Mouse (Mus musculus): ENCODE measurements around the gene Arhgap5. TPM values are rescaled to one million over a fixed set of nuclear protein-coding genes. Genes with fewer than 3 reads are reported as not detected.
"Not testable (repeated sequence)": the region's sequence is repeated elsewhere in the genome, so short reads cannot be mapped to it uniquely, and the experiment has no call there.

The Arhgap5 gene
- total RNA-seq, 2 experiments from 2014 or later, result 78.7 to 88.7 TPM

DNA sequence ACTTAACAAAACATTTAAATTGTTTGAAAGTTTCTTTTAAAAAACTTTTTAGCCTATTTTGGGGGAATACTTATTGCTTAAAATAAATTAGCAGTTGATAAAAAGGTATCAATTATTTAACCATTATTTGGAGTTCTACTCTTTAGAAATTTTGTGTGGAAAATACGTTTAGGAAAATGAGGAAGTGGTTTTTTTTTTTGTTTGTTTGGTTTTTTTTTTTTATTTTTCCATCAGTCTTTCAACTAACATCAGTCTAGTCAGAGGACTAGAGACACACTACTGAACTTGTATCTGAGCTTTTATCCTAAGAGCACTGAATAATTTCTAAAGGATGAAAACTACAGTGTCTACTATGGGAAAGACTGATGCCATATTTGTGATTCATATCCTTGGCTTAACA is 21.7 kb downstream of the Arhgap5 start:
- DNase-seq, result no peak
- intact Hi-C loops (cut with DNase I), result no loop called here

DNA sequence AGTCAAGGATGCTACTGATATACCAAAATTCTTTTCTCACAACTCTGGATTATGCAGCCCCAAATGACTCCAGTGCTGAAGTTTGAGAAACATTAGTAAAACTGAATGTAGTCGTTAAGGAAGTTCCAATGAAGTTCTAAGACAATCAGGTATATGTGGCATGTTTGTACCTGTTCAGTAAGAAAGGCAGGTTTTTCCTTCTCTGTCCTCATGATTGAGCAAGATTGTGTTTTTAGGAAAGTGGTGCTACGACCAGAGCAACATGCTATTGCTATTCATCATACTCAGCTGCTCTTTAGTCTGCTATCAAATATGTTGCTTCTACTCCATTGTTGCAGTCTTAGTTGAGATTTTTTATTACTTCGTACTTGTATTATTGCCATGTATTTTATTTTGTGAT is 26.0 kb downstream of the Arhgap5 start:
- intact Hi-C loops (cut with DNase I), result no loop called here
- no peak for DNase-seq

DNA sequence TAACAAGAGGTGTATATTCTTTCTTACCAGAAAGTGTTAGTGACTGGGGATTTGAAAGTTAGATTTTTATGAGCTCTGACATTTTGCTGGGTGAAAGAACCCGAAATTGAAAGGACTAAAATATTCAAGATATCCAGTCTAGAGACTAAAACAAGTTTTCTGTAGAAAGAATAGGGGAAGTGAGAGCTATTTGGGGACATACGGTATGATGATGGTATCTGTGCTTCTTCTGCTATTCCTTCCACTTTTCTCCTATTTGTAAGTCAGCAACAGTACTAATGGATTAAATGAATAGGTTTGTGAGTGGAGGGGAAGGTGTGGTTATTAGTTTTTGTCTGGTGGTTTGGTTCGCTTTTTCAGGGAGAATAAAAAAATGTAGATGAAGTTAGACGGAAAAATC is 37.5 kb downstream of the Arhgap5 start:
- no peak for DNase-seq
- intact Hi-C loops (cut with DNase I), result no loop called here

DNA sequence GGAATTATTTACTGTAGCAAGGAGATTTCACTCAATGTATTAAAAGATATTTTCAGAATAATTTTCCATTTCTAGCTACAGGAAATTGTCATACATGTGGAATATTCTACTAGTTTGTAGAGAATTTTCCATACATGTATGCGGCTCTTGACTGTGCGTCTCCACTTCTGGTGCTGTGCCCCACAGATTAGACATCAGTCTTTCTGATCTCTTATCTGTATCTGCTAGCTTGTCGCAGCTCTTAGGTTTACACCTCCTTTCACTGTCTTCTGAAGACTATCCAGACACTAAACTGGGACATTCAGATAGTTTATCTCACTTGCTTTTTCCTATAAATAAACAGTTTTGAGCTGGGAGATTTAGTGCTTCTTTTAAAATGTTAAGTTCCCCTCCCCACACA is 40.8 kb downstream of the Arhgap5 start:
- DNase-seq, result no peak
- intact Hi-C loops (cut with DNase I), result no loop called here

DNA sequence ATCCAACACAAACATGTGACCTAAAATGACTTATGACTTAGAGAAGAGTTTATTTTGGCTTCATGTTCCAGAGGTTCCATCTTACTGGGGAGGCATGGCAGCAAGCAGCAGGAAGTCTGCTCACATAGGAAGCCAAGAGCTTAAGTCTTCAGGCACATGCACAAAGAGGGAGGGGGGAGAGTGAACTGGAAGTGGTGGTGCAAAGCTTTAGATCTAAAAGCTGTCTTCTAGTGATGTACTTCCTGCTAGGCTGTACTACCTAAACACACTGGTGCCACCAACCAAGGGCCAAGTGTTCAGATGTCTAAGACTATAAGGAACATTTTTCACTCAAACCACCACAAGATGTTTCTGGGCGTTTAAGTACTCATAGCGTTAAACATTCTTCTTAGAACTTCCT is 48.3 kb downstream of the Arhgap5 start:
- intact Hi-C loops (cut with DNase I), result no loop called here
- DNase-seq, result no peak

DNA sequence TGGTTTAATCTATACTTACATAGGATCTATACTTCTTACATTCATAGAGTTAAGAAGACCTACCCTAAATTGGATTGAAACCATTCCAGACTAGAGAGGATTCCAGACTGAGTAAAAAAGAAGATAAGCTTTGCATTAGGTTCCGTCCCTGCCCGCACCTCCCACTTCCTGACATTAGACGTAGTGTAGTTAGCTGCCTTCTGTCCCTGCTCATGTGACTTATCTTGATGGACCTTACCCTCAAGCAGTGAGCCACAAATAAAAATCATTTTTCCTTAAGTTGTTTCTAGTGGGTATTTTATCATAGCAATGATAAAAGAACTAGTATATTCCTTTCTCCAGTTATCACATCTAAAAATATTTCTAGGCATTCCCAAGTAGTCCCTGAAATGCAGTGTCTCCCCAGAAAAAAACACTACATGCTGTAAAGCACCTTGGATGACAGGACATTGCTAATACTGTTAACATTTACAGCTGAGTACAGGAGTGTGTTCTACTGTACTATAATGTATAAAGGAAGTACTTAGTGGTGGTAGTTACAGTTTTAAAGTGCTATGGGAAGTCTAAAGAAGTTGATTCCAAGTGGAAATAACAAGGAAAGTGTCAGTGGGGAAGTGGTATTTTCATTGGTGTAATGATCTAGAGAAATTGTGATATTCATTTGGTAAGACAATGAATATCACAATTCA is 51.6 kb downstream of the Arhgap5 start:
- intact Hi-C loops (cut with DNase I), result no loop called here

DNA sequence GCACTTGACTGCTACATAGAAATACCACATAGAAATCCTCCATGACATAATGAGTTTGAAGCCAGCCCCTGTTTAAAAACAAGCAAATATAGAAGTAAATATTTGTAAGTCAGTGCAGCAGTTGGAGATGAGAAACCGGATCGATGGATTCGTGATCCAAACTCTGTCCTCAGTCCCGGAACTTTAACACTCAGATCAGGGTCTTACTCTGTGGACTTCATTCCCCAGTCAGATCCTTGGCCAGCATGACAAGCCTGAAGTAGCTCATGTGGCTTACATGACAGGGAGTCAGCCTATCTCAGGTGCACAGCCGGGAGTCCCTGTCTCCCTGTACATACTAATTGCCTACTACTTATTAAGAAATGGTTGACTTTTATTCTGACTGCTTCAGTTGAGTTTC is 61.9 kb downstream of the Arhgap5 start:
- intact Hi-C loops (cut with DNase I), result no loop called here
- DNase-seq, result no peak

More for the DNA sequence above, 51.6 kb downstream of the Arhgap5 start:
- no peak for DNase-seq

DNA sequence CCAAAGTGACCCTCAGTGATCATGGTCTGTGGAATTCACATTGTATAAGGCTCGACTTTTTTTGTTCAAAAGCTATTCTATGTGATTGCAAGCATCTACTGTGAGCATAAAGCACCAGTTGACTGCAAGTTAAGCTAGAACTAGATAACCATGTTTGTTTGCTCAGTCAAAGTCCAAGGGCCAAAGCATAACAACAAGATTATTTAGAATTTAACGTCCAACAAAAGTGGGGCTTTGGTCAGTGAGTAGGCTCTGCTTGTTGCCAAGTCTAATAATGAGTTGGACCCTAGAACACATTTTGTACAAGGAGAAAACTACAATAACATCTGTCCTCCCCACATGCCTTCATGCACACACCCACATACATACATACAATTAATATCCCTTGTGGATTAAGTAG is 69.6 kb downstream of the Arhgap5 start:
- DNase-seq, result no peak
- intact Hi-C loops (cut with DNase I), result no loop called here

DNA sequence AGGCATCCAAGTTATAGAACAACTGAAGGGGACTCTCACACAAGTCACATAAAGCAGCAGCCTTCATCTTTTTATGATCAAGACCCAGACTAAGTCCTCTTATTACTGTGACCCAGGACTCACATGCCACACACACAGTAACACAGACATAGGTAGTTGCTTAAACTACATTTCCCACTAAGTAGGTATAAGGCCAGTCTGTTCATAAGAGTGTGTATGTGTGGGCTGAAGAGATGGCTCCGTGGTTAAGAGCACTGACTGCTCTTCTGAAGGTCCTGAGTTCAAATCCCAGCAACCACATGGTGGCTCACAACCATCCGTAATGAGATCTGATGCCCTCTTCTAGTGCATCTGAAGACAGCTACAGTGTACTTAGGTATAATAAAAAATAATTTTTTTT is 82.7 kb downstream of the Arhgap5 start:
- DNase-seq; intact Hi-C loops (cut with DNase I): not testable (repeated sequence)

DNA sequence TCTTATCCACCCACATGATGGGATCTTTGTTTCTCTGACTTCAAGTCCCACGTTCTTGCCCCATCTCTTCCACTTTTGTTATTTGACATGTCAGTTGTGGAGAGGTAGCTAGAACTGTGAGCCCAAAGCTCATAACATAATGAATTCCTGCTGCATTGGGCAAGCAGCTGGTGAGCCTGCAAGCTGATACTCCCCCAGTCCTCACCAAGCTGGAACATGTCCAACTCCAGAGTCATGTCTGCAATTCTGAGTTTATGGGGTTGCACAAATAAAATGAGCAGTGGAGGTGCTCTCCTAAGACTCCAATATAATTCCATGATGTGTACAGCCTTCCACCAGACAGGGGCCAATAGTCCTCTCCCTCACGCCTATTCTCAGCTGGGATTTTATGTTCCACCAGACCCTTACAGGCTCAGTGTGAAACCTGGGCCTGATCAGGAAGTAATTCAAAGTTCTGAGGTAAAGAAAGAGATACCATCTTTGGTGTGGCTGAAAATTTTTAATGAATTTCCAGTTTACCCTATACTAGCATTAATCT is 83.8 kb downstream of the Arhgap5 start:
- intact Hi-C loops (cut with DNase I), result no loop called here
- DNase-seq, result no peak

DNA sequence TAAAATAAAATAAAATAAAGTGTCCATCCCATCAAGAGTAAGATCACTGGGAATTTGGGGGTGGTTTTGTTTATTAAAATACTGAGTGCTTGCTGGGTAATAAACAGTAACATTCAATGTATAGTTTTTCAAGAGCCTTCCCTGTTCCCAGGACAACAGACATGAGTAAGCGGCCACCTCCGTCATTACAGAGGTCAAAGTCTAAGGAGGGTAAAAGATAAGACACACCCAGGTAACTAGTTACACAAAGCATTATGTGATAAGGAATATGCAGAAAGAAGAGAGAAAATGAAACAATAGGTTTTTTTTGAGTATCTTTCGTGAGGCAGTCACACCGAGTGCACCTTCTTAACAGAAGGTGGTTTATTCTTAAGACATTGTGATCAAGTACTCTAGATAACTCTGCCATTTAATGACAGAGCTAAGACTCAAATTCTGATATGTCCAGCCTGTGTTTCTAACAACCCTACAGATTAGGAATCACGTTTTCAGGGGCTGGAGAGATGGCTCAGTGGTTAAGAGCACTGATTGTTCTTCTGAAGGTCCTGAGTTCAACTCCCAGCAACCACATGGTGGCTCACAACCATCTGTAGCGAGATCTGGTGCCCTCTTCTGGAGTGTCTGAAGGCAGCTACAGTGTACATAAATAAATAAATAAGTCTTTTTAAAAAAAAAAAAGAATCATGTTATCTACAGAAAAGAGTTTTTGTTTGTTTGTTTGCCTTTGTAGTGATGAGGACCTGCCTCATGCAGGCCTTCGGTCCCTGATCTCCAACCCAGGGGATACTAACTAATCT is 91.8 kb downstream of the Arhgap5 start:
- no peak for DNase-seq
- intact Hi-C loops (cut with DNase I), result no loop called here

DNA sequence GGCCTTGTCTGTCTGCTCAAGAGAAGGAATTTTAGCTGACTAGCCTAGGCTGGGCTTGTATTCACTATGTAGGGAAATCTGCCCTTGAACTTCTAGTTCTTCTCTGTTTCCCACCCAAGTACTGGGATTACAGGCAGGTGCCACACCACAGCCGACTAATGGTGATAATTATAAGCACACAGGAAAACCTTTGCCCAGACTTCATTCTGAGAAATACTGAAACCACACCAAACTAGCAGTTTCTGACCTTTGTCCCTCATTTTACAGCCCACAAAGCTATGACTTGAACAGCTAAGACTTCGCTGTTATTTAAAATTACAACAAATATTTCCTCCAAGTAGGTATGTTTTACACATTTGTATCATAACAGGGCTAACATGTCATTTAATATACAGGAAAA is 98.7 kb downstream of the Arhgap5 start:
- intact Hi-C loops (cut with DNase I), result loop anchor here (2.0 kb wide), 1 partner anchor 292 kb away; no protein-coding TSS in a partner anchor
- DNase-seq, result peak in 1 of 2 experiments; percentile 10

DNA sequence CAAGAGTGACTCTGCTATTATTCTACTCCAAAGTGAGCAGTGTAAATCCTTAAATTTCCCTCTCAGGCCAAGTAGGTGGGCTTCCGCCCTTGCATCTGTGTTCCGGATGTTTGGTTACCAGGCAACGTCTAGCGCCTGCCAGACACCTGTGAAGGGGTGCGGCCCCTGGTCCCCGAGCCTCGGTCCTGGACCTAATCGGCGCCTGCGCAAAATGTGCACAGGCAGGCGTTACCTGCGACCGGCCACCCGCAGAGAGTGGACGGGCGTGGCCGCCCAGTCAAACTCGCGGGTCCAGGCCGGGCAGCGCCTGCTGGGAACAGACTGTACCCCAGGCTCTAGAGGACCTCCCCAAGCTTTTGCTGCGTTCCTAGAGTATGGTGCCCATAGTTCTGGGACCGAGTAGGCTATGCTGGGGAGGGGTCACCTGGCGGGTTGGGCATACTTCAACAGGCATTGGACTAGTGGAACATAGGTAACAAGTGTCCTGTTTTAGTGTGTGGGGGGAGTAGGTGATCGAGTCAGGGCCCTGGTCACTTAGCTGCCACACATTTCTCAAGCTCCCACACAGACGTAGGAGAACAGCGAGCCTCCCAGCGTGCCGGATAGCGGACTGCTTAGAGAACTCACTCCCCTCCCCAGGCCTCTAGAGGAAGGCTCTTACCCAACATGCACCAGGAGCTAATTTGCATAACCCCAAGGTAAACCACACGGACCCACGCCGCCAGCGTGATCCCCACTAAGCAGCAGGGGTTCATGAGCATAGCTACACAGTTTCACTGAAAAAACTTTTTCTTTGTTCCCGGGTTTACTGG is 99.3 kb downstream of the Arhgap5 start:
- intact Hi-C loops (cut with DNase I), result loop anchor here (1.0 to 2.0 kb wide), 2 partner anchors 100 to 292 kb away; partner anchors contain the start of gene Arhgap5
- DNase-seq, result peak; percentile 90 to 91

DNA sequence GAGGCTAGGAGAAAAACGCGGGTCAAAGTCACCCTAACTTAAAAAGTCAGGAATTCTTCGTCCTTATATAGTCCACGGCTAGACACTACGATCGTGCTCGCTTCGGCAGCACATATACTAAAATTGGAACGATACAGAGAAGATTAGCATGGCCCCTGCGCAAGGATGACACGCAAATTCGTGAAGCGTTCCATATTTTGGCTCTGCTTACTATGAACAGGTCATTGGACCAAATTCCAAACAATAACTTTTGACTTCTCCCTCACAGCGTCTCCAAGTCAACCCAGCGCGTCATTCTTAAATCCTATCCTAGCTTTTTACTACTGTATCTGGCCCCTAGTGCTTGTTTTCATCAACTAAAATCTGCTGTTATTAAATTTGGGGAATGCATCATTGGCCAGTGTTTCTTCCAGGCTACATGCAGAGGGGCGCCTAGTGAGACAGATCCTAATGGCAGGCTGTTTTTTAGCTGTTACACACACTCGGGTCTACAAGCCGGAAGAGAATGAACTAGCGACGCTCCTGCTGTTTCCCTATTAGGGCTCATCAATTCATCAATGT is 100.0 kb downstream of the Arhgap5 start:
- DNase-seq, result peak in 1 of 2 experiments; percentile 82
- intact Hi-C loops (cut with DNase I), result loop anchor here (1.0 to 2.0 kb wide), 3 partner anchors 100 to 291 kb away; partner anchors contain the start of gene Arhgap5

DNA sequence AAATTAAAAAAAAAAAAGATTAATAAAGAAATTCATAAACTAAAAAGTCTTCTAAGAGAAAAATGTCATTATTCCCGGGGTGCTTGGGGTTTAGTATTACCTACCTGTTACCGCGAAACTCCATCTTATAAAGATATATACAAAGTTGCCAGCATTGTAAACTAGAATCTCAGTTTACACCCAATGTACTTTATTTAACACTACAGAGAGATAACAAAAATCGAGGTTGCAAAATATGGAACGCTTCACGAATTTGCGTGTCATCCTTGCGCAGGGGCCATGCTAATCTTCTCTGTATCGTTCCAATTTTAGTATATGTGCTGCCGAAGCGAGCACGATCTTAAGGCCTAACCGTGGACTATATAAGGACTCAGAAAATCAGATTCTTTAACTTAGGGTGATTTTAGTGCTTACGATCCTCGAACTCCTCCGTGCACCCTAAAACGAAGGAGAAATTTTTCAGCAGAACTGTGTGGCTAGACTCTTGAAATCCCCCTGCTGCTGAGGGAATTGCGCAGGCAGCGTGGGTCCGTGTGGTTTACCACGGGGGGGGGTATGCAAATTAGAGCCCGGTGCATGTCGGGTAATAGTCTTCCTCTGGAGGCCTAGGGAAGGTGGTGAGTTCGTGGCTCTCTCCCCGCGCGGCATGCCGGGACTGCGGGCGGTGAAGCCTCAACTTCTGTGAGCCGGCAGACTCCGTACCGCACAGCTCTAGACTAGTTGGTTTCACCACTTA is 100.7 kb downstream of the Arhgap5 start:
- peak; percentile 96 to 97 for DNase-seq

DNA sequence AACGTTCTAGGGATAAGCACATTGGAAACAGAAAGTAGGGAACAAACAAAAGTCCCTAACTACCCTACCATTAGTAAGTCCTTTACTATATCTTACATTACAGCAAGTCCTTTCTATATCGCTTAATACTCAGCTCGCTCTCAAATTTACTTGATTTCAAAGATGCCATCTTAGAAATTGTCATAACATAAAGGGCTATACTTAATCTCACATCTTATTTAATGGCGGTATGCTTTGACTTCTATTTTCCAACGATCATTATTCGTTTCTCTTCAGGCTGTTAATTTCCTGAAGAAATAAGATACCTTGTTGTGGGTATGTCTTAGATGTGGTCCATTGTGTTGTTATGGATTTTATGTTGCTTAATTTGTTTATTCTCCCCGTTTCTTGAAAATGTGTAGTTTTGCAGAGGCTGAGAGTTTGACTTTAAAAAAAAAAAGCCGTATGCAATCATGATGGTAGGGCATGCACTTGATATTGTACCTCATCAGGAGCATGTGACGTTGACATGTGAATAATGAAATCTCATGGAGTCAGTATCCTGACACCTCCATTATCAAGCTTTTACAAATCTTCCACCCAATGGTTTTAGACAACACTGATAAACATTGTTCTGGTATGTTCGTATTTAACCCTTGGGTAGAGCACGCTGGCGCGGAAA is 101.3 kb downstream of the Arhgap5 start:
- DNase-seq, result peak in 1 of 2 experiments; percentile 7

More for the DNA sequence above, 100.7 kb downstream of the Arhgap5 start:
- intact Hi-C loops (cut with DNase I), result loop anchor here (2.0 kb wide), 1 partner anchor 186 kb away; no protein-coding TSS in a partner anchor

DNA sequence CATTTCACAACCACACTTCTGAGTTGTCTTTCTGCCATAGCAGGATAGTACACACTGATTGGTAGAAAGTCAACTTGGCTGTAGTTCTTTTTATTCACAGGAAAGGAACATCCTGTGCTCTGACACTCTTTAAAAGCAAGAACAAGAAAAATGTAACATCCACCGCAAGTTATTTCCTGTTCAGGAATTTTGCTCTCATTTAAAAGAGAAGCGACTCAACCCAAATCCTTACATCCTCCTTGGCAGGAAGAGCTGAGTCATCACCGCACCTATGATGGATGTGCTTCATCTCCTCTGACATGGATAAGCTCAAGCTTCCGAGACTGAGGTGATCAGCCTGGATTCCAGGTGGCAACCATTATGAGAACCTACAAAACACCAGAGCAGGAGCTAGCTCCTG is 103.6 kb downstream of the Arhgap5 start:
- intact Hi-C loops (cut with DNase I), result no loop called here
- no peak for DNase-seq

More for the DNA sequence above, 101.3 kb downstream of the Arhgap5 start:
- intact Hi-C loops (cut with DNase I), result loop anchor here (2.0 kb wide), 1 partner anchor 186 kb away; no protein-coding TSS in a partner anchor

DNA sequence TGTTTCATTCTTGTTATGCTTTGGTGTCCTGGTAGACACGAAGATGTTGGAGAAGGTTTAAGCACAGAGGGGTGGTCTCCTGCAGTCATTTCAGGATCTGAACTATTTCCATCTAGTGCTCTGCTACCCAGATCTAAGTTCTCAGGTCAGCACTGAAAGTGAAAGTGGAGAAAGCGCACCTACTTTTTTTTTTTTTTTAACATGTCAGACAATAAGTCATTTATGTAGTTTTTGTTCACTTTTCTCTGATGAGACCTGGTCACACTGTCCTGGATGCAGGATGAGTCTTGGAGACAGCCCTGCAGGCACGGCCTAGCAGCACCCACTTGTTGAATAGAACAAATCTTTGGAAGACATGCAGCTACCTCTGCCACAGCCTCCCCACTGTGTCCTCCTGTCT is 111.9 kb downstream of the Arhgap5 start:
- intact Hi-C loops (cut with DNase I), result no loop called here
- DNase-seq, result no peak

DNA sequence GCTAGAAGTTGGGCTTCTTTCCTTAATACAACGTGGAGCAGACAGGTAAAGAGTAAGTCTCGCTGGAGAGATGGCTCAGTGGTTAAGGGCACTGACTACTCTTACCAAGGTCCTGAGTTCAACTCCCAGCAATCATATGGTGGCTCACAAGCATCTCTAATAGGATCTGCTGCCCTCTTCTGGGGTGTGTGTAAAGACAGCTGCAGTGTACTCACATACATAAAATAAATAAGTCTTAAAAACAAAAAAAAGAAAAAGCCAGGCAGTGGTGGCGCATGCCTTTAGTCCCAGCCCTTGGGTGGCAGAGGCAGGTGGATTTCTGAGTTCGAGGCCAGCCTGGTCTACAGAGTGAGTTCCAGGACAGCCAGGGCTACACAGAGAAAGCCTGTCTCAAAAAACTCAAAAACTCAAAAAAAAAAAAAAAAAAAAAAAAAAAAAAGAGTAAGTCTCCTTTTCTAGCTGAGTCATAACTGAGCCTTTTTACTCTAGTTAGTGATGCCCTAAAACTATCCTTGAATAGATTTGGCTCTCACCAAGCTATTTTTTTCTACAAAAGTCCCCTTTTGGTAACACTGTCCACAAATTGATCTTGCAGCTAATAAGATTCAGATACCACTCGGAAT is 114.8 kb downstream of the Arhgap5 start:
- DNase-seq, result no peak
- intact Hi-C loops (cut with DNase I), result no loop called here
